Mouse (Mus musculus): Measurements from ENCODE around the gene AA467197. TPM values are rescaled to one million over a fixed set of nuclear protein-coding genes. Genes with fewer than 3 reads are reported as not detected.

Gene AA467197
- not detected in 2 replicates for polyA plus RNA-seq (2012; rRNA removed)

GRCm38 (mm10) chr2:122636686-122637085, at the start of gene AA467197:
Gene AA467197, plus strand, starts transcription at chr2:122636986.

GRCm38 (mm10) chr2:122610746-122611653, 25.8 kb upstream of the AA467197 start, which contains the start of gene Gatm:
Gene Gatm, minus strand, starts transcription at chr2:122611303.

Other genes with a start within 250 kb of the AA467197 start
- 0.69 and 1.0 TPM in 2 replicates for gene Slc28a2, start 210.5 kb upstream of the AA467197 start, polyA plus RNA-seq (2012; rRNA removed)
- gene Gm14085, start 152.0 kb upstream of the AA467197 start, polyA plus RNA-seq (2012; rRNA removed) = 0.29 and 0.32 TPM in 2 replicates
- 22.1 and 28.6 TPM in 2 replicates for gene Gatm, start 25.7 kb upstream of the AA467197 start, polyA plus RNA-seq (2012; rRNA removed)
- 5.3 and 5.6 TPM in 2 replicates for gene Slc30a4, start 65.7 kb downstream of the AA467197 start, polyA plus RNA-seq (2012; rRNA removed)
- 36.2 and 43.6 TPM in 2 replicates for gene Bloc1s6, start 101.5 kb downstream of the AA467197 start, polyA plus RNA-seq (2012; rRNA removed)
- gene Sqor, start 128.3 kb downstream of the AA467197 start, polyA plus RNA-seq (2012; rRNA removed) = 22.5 and 22.6 TPM in 2 replicates